In genomic region chr16:36890559-36890958, GRCm38 (mm10) we compare ENCODE assay signal across 20 mouse cellular contexts. TPM values are rescaled to one million over a fixed set of nuclear protein-coding genes. Genes with fewer than 3 reads are reported as not detected.
DNase-seq lines count a peak whose midpoint lies in the region; ATAC-seq and TF ChIP-seq lines count a peak whose summit lies in the region.
"Had no signal": no experiment of that assay in that cellular context is flagged by ENCODE, and none has a peak within 500 bp of the region (broad histone marks: within the 10 kb centered on the region; RNA-seq: fewer than 3 reads in every experiment).

No protein-coding gene starts in this region.

- H3K9me3 ChIP-seq in heart, embryonic 11.5 days (replicated peaks; ENCODE audit: control insufficient read depth, low read length), result no peaks in the 10 kb centered on the region
- H3K9me3 ChIP-seq in MEL (replicated peaks; ENCODE audit: insufficient read depth, low read length), result no peaks in the 10 kb centered on the region
- H3K9me3 ChIP-seq in erythroblast, embryonic 14.5 days (ENCODE audit: control insufficient read depth, low read length), result no peaks in the 10 kb centered on the region
- H3K9me3 ChIP-seq in liver, embryonic 16.5 days (replicated peaks; ENCODE audit: control insufficient read depth, low read length), result no peaks in the 10 kb centered on the region

- no peaks in the 10 kb centered on the region for H3K79me2 ChIP-seq in heart, adult 2 months (replicated peaks; ENCODE audit: control insufficient read depth, insufficient read depth, low read length)
- H3K79me2 ChIP-seq in MEL (ENCODE audit: control insufficient read depth, insufficient read depth, low read length, poor library complexity), result no peaks in the 10 kb centered on the region

- intact Hi-C loops in heart, adult 2 months (cut with DNase I), result no loop called here
- intact Hi-C loops in left cerebral cortex, postnatal 14 days (cut with DNase I), result loop anchor here (5.0 kb wide), 1 partner anchor 43 kb away; no protein-coding TSS in a partner anchor

- no peak for TF ChIP-seq POLR2A in heart, adult 2 months (IDR thresholded peaks at IDR 0.05; ENCODE audit: insufficient read depth, low read depth, low read length)
- no peak for TF ChIP-seq POLR2A in MEL (IDR thresholded peaks at IDR 0.05; ENCODE audit: control insufficient read depth in 1 of 2, insufficient read depth in 1 of 2, low read depth in 1 of 2, low read length in 2 of 2, poor library complexity in 1 of 2)

- TF ChIP-seq CTCF in heart, adult 2 months (IDR thresholded peaks at IDR 0.05), result no peak
- TF ChIP-seq CTCF in MEL (IDR thresholded peaks at IDR 0.05 in 2 of 3, conservative IDR thresholded peaks at IDR 0.05 in 1 of 3; ENCODE audit: control insufficient read depth in 1 of 3, insufficient read depth in 1 of 3, low read depth in 2 of 3, low read length in 3 of 3, poor library complexity in 1 of 3, severe bottlenecking in 1 of 3), result no peak

- no peak overlapping the region for H3K27ac ChIP-seq in heart, embryonic 11.5 days (ENCODE audit: low read depth, low read length)
- no peak overlapping the region for H3K27ac ChIP-seq in heart, adult 2 months
- peak overlapping the region; percentile 62 for H3K27ac ChIP-seq in MEL (ENCODE audit: control insufficient read depth, low read depth, low read length)
- peak overlapping the region; percentile 94 for H3K27ac ChIP-seq in liver, embryonic 16.5 days (ENCODE audit: low read length)
- H3K27ac ChIP-seq: gastrocnemius, adult 2 months; kidney, postnatal 0 days had no signal

- DNase-seq in heart, adult 2 months, result no peak
- peak; percentile 77 for DNase-seq in MEL (ENCODE audit: low read depth, low spot score)
- DNase-seq in neural tube, embryonic 10.5 days (ENCODE audit: extremely low spot score, low spot score), result no peak
- DNase-seq in left cerebral cortex, postnatal 14 days (ENCODE audit: low spot score in 2 of 2), result no peak
- DNase-seq: adrenal gland, adult 2 months; cerebellum, adult 9-11 months; embryo, embryonic 11 days; gastrocnemius, adult 2 months; lung, adult 18-20 months; lung, postnatal 36 days; midbrain, embryonic 14.5 days; right cerebral cortex, postnatal 25 days; thymus, postnatal 4 days had no signal

- TF ChIP-seq RAD21 in MEL (IDR thresholded peaks at IDR 0.05; ENCODE audit: low read depth, low read length), result no peak

- ATAC-seq in heart, embryonic 11.5 days (replicated peaks; ENCODE audit: insufficient number of reproducible peaks, low FRiP score, low TSS enrichment), result peak; percentile 68; the same call in 1 of the 2 replicates
- ATAC-seq in liver, embryonic 16.5 days (ENCODE audit: low read depth), result peak; percentile 94
- no peak for ATAC-seq in activated CD4-positive, CD25-positive, alpha-beta regulatory T cell, adult 4 months
- ATAC-seq: forebrain, embryonic 16.5 days had no signal

- no peaks in the 10 kb centered on the region for H3K27me3 ChIP-seq in heart, embryonic 11.5 days (ENCODE audit: control insufficient read depth, insufficient read depth, low read length)
- H3K27me3 ChIP-seq in heart, adult 2 months (ENCODE audit: control insufficient read depth, insufficient read depth, low read length), result no peaks in the 10 kb centered on the region
- H3K27me3 ChIP-seq in MEL (ENCODE audit: control insufficient read depth in 1 of 2, insufficient read depth in 2 of 2, low read length in 2 of 2), result no peaks in the 10 kb centered on the region
- H3K27me3 ChIP-seq in erythroblast, embryonic 14.5 days (ENCODE audit: control insufficient read depth), result no peaks in the 10 kb centered on the region
- no peaks in the 10 kb centered on the region for H3K27me3 ChIP-seq in liver, embryonic 16.5 days (ENCODE audit: control insufficient read depth, insufficient read depth, low read depth, low read length)

- no peak overlapping the region for H3K4me3 ChIP-seq in heart, embryonic 11.5 days (ENCODE audit: low read depth, low read length)
- no peak overlapping the region for H3K4me3 ChIP-seq in heart, adult 2 months
- H3K4me3 ChIP-seq in MEL (ENCODE audit: control insufficient read depth in 1 of 2, insufficient read depth in 1 of 2, low read depth in 2 of 2, low read length in 2 of 2), result no peak overlapping the region
- H3K4me3 ChIP-seq in erythroblast, embryonic 14.5 days (replicated peaks), result peak overlapping the region; percentile 47
- peak overlapping the region; percentile 31 for H3K4me3 ChIP-seq in liver, embryonic 16.5 days (ENCODE audit: low read depth, low read length)
- H3K4me3 ChIP-seq: gastrocnemius, adult 2 months had no signal

- TF ChIP-seq EP300 in heart, adult 2 months (IDR thresholded peaks at IDR 0.05; ENCODE audit: insufficient read depth, low read depth, low read length), result no peak
- TF ChIP-seq EP300 in MEL (IDR thresholded peaks at IDR 0.05; ENCODE audit: low read depth in 1 of 2, low read length in 2 of 2), result peak; percentile 78 to 89

- no peak overlapping the region for H3K4me2 ChIP-seq in heart, embryonic 11.5 days
- peak overlapping the region; percentile 62 for H3K4me2 ChIP-seq in liver, embryonic 16.5 days (ENCODE audit: low read depth, low read length)

- no peak overlapping the region for H3K9ac ChIP-seq in heart, embryonic 11.5 days (ENCODE audit: low read depth, low read length)
- no peak overlapping the region for H3K9ac ChIP-seq in heart, adult 2 months (ENCODE audit: low read depth, low read length)
- H3K9ac ChIP-seq in MEL (ENCODE audit: control insufficient read depth, low read depth, low read length, poor library complexity, severe bottlenecking), result peak overlapping the region; percentile 34; the same call in 1 of the 2 replicates
- H3K9ac ChIP-seq in liver, embryonic 16.5 days (ENCODE audit: low read depth, low read length), result peak overlapping the region; percentile 48; the same call in 1 of the 2 replicates

- 80% methylated on average over 3 of the region's 3 CpGs for WGBS in heart, embryonic 11.5 days (ENCODE audit: insufficient replicate concordance)
- 89% methylated on average over 3 of the region's 3 CpGs for WGBS in heart, adult 2 months
- 30% methylated on average over 3 of the region's 3 CpGs for WGBS in liver, embryonic 16.5 days (ENCODE audit: insufficient replicate concordance)

- H3K36me3 ChIP-seq in heart, embryonic 11.5 days (ENCODE audit: control insufficient read depth, insufficient read depth, low read length), result peaks cover 23% of the 10 kb centered on the region
- H3K36me3 ChIP-seq in heart, adult 2 months (ENCODE audit: control insufficient read depth, insufficient read depth, low read length), result no peaks in the 10 kb centered on the region; the same call in none of the 2 replicates
- H3K36me3 ChIP-seq in MEL (ENCODE audit: control insufficient read depth in 1 of 2, insufficient read depth in 2 of 2, low read length in 2 of 2), result peaks cover under 1 to 15% of the 10 kb centered on the region in 2 experiments; a peak in 3 of 4 replicates
- H3K36me3 ChIP-seq in erythroblast, embryonic 14.5 days (ENCODE audit: control insufficient read depth), result peaks cover 83% of the 10 kb centered on the region
- peaks cover 10% of the 10 kb centered on the region for H3K36me3 ChIP-seq in liver, embryonic 16.5 days (ENCODE audit: control insufficient read depth, insufficient read depth)

- H3K4me1 ChIP-seq in heart, embryonic 11.5 days (ENCODE audit: control insufficient read depth, insufficient read depth, low read length), result no peaks in the 10 kb centered on the region
- H3K4me1 ChIP-seq in heart, adult 2 months (ENCODE audit: control insufficient read depth, insufficient read depth, low read length), result no peaks in the 10 kb centered on the region
- peaks cover 9 to 10% of the 10 kb centered on the region in 2 experiments for H3K4me1 ChIP-seq in MEL (ENCODE audit: control insufficient read depth in 1 of 2, insufficient read depth in 2 of 2, low read length in 2 of 2)
- peaks cover 80% of the 10 kb centered on the region for H3K4me1 ChIP-seq in erythroblast, embryonic 14.5 days (ENCODE audit: control insufficient read depth)
- peaks cover 40% of the 10 kb centered on the region for H3K4me1 ChIP-seq in liver, embryonic 16.5 days (ENCODE audit: control insufficient read depth, low read depth, low read length)

RNA-seq across cellular contexts. Expression of gene Golgb1, which starts 15.6 kb away (rescaled TPM):
- 54.8 and 70.1 TPM in 2 replicates for polyA plus RNA-seq in heart, embryonic 11.5 days (2014; fragmentation: Nextera tagmentation; extraction: Ambion mirVana)
- 10 to 100 TPM; 41.6 to 52.1 TPM for total RNA-seq in heart, adult 2 months (2021)
- polyA plus RNA-seq in heart, adult 2 months (2012; rRNA removed), result 27.7 and 39.9 TPM in 2 replicates
- 15.8 and 16.8 TPM in 2 replicates for total RNA-seq in MEL (2012; rRNA removed)
- polyA plus RNA-seq in MEL (2012; ENCODE audit: insufficient read depth in 1 of 2, insufficient read length in 2 of 2, low read depth in 1 of 2, low replicate concordance in 2 of 2, missing spikeins in 1 of 2), result 10 to 100 TPM; 34.1 to 35.0 TPM
- polyA plus RNA-seq in erythroblast, embryonic 14.5 days (2012), result 1.5 and 2.3 TPM in 2 replicates
- polyA plus RNA-seq in liver, embryonic 16.5 days (2015; fragmentation: Nextera tagmentation; extraction: Ambion mirVana), result 24.2 and 24.8 TPM in 2 replicates
- 10 to 100 TPM; 64.0 to 70.2 TPM for total RNA-seq in left cerebral cortex, postnatal 14 days (2021)
- 10 to 100 TPM; 39.5 to 40.1 TPM for polyA plus RNA-seq in activated CD4-positive, CD25-positive, alpha-beta regulatory T cell, adult 4 months (2017; shearing (Covaris generic))

RNA-seq across cellular contexts. Expression of gene Eaf2, which starts 15.8 kb away (rescaled TPM):
- 0.37 and 0.80 TPM in 2 replicates for polyA plus RNA-seq in heart, embryonic 11.5 days (2014; fragmentation: Nextera tagmentation; extraction: Ambion mirVana)
- 1 to 10 TPM; 1.1 TPM for total RNA-seq in heart, adult 2 months (2021)
- 0.23 and 0.85 TPM in 2 replicates for polyA plus RNA-seq in heart, adult 2 months (2012; rRNA removed)
- total RNA-seq in MEL (2012; rRNA removed), result 0.27 and 0.65 TPM in 2 replicates
- under 1 TPM in 1 of 2 experiments, not detected in 1; 0.68 TPM for polyA plus RNA-seq in MEL (2012; ENCODE audit: insufficient read depth in 1 of 2, insufficient read length in 2 of 2, low read depth in 1 of 2, low replicate concordance in 2 of 2, missing spikeins in 1 of 2)
- polyA plus RNA-seq in erythroblast, embryonic 14.5 days (2012), result 0.04 TPM in 1 of 2 replicates, not detected in the other
- polyA plus RNA-seq in liver, embryonic 16.5 days (2015; fragmentation: Nextera tagmentation; extraction: Ambion mirVana), result 0.20 and 0.28 TPM in 2 replicates
- under 1 TPM; 0.37 to 0.97 TPM for total RNA-seq in left cerebral cortex, postnatal 14 days (2021)
- polyA plus RNA-seq in activated CD4-positive, CD25-positive, alpha-beta regulatory T cell, adult 4 months (2017; shearing (Covaris generic)), result 1 to 10 TPM; 1.4 to 2.5 TPM
- total RNA-seq: hematopoietic stem cell, adult 5-6 weeks had no signal
- polyA plus RNA-seq: adrenal gland, adult 2 months had no signal

RNA-seq across cellular contexts. Expression of gene Hcls1, which starts 44.2 kb away (rescaled TPM):
- 1.0 and 1.5 TPM in 2 replicates for polyA plus RNA-seq in heart, embryonic 11.5 days (2014; fragmentation: Nextera tagmentation; extraction: Ambion mirVana)
- total RNA-seq in heart, adult 2 months (2021), result 1 to 10 TPM; 7.3 to 9.1 TPM
- 7.2 and 9.3 TPM in 2 replicates for polyA plus RNA-seq in heart, adult 2 months (2012; rRNA removed)
- total RNA-seq in MEL (2012; rRNA removed), result 54.7 and 57.4 TPM in 2 replicates
- 10 to 100 TPM in 1 of 2 experiments, not detected in 1; 91.4 TPM for polyA plus RNA-seq in MEL (2012; ENCODE audit: insufficient read depth in 1 of 2, insufficient read length in 2 of 2, low read depth in 1 of 2, low replicate concordance in 2 of 2, missing spikeins in 1 of 2)
- polyA plus RNA-seq in erythroblast, embryonic 14.5 days (2012), result 0.62 and 0.92 TPM in 2 replicates
- 13.8 TPM in 2 replicates for polyA plus RNA-seq in liver, embryonic 16.5 days (2015; fragmentation: Nextera tagmentation; extraction: Ambion mirVana)
- 1 to 10 TPM; 4.1 to 4.2 TPM for total RNA-seq in left cerebral cortex, postnatal 14 days (2021)
- 100 to 1,000 TPM; 134 to 224 TPM for polyA plus RNA-seq in activated CD4-positive, CD25-positive, alpha-beta regulatory T cell, adult 4 months (2017; shearing (Covaris generic))

Comparison
In these comparisons a context has a peak if more than half of its experiments do, and no peak if none do; other contexts are left out.
1. H3K27ac ChIP-seq: peak in MEL (single experiment) and liver, embryonic 16.5 days (single experiment); none in heart, embryonic 11.5 days (single experiment) and heart, adult 2 months (single experiment).
2. H3K4me3 ChIP-seq: peak in erythroblast, embryonic 14.5 days (single experiment) and liver, embryonic 16.5 days (single experiment); none in heart, embryonic 11.5 days (single experiment), heart, adult 2 months (single experiment) and MEL (0 of 2).
3. H3K9ac ChIP-seq: peak in MEL (single experiment) and liver, embryonic 16.5 days (single experiment); none in heart, embryonic 11.5 days (single experiment) and heart, adult 2 months (single experiment).